Mouse (Mus musculus): Measurements from ENCODE around the gene Micu2.

The Micu2 gene

DNA sequence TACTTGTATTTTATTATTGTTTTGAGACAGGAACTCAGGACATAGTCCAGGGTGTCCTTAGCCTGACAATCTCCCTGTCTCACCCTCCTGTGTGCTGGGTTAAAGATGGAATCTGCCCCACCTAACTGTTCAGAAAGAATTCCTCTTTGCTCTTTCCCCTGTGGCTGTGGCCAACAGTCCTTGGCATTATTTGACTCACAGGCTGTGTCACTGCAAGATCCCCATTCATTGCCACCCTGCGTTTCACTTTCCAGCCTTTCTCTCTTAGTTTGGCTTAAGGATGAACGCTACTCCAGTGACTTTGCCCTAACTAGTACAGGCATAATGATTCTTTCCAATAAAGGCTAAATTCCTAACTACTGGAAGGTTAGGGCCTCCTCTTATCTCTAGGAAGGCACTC is 104.7 kb downstream of the Micu2 start:
- no peak for DNase-seq (ENCODE audit: low spot score in 2 of 2)

DNA sequence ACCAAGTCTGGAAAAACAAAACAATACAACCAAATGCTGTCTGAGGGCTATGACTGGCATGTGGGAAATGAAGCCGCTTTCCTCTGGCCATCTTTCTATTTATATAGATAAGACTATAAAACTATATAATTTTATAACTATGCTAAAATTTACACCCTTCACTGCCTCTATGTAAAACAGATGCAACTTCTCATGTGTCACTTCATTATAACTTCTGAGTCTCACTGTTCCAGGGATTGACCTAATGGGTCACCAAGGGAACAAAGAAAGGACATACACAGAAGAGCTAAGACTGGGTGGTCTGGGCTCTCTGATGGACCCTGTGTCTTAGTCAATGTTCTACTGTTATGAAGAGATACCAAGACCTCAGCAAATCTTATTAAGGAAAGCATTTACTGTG is 106.1 kb downstream of the Micu2 start:
- no peak for DNase-seq (ENCODE audit: low spot score in 2 of 2)

DNA sequence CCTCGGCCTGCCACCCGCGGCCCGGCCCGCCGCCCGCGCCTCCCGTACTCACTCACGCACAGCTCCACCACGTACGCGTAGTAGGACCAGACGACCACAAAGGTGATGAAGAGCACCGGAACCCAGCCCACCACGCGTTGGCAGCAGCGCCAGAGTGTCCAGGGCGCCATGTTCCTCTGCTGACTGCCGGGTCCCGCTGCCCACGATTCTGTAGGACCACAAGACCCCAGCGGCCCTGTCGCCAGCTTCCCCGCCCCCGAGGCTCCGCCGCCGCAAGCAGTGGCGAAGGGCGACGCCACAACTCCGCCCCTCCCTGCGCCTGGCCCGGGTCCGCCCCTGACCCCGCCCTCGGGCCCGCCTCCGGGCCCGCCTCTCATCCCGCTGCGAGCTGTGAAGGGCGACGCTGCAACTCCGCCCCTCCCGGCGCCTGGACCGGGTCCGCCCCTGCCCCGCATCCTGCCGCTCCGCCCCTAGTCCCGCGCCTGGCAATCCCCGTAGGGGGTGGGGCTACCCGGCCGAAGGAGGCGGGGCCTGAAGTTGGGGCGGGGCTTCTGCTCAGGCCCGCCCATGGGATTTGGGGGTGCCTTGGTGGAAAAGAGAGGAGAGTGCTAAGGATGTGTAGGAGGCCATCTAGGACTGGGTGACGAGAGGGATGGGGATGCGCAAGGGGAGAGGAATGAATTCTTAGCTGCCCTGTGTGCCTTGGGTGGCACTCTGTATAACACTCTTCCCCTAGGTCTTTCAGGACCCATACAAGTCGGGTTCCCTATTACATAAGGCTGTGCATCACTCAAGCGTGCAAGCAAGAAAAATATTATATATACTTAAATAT is 108.8 kb downstream of the Micu2 start, which contains the start of gene Zdhhc20:
Zdhhc20 (minus strand) TSS at position 266 of the 832 bp plus-strand sequence.
- peak; percentile 93 to 94 for DNase-seq (ENCODE audit: low spot score in 2 of 2)

DNA sequence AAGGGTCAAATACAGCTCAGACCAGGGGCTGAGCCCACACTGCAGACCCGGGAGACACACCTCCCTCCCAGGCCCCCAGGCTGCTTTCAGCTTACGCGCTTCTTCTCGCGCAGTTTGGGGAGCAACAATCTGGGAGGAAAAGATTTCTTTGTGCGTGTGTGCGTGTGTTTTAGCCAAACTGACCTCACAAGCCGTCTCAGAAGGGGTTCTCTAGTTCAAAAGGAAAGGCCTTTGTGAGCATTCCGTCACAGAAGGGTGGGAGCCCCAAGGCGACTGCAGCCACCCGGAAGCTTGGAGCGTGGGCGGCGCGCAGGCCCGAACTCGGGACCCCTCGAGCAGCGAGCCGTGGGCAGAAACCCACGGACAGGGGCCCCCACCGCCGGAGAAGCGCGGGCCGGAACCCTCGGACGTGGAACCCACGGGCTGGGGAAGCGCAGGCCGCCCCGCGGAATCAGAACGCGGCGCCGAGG is 109.5 kb downstream of the Micu2 start:
- peak in 1 of 2 experiments; percentile 50 for DNase-seq (ENCODE audit: low spot score in 2 of 2)

DNA sequence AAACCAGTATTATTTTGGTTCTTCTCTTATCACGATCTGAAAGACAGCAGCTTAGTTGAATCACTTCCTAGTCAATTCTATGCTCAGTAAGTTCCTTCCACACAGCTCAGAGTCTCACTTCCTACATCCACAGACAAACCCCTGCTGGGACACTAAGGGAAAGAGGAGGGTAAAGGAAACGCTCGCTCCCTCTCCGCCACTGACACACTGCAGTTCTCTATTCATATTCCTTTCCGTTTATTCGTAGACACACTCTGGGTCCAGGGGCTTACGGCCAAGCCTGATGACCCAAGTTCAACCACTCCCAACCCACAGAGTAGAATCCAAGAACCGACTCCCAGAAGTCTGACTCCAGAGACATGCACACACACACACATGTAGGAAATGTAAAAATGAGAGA is 111.9 kb downstream of the Micu2 start:
- no peak for DNase-seq (ENCODE audit: low spot score in 2 of 2)

DNA sequence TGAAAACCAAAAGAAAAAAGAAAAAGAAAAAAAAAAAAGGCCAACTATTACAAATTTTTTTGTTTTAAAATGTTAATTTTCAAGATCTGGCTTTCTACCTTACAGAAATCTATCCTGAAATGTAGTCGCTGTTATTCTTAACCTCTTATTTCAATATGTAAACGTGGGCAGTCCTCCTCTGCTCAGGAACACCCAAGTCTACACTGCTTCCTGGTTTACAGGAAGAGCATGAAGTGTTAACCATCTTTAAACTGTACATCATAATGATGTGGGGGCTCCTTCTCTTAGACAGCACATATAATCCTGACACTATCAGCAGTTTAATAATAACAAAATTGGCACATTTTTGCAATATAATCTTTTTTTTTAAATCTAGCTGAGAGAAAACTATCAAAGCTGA is 113.0 kb downstream of the Micu2 start:
- DNase-seq (ENCODE audit: low spot score in 2 of 2) = no peak

DNA sequence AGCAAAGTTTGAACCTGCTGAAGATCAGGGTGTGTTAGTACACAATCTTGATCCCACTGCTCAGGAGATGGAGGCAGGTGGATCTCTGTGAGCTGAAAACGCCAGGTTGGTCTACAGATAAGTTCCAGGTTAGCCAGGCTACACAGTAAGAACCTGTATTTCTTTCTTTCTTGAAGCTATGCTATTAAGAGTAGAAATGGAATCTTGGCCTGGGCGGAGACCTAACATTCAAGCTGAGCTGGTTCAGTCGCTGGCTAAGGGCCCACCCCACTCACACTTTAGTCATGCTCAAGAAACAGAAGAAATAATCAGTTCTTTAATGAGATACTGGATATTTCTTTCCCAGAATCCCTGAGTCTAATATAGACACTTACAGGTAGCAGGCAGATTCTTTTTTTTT is 115.7 kb downstream of the Micu2 start:
- DNase-seq (ENCODE audit: low spot score in 2 of 2) = no peak

DNA sequence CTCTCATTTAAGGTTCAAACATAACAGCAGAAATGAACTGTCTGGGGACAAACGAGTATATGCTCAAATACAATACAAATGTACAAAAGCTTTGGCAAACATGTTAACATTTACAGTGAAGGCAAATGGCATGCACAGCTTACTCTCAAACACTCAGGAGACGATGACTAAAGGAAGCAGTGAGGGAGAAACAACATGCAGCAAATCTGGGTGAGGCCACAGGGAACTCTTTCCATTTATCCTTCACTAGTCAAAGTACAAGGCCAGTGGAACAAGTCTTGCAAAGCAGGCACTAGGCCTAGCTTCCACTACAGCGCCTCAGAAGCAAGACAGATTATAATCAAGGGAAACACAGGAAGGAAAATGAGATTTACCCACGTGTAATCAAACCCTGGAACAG is 116.3 kb downstream of the Micu2 start:
- DNase-seq (ENCODE audit: low spot score in 2 of 2) = no peak

DNA sequence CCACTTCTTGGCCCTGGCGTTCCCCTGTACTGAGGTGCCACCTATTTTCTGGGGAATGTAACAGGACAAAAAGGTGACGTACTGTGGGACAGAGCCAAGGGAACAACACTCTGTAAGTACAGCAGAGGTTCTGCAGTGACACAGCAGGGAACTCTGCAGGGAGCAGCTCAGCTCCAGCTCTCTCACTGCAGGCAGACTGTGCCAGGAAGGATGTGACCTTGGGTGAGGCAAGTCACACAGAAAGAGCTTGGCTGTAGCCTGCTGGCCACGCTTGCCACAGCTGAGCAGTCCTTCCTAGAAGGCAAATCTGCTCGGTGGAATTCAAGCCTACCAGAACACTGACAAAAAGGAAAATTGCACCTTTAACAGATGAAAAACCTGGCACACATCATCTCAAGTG is 117.3 kb downstream of the Micu2 start:
- peak; percentile 12 to 16 for DNase-seq (ENCODE audit: low spot score in 2 of 2)

DNA sequence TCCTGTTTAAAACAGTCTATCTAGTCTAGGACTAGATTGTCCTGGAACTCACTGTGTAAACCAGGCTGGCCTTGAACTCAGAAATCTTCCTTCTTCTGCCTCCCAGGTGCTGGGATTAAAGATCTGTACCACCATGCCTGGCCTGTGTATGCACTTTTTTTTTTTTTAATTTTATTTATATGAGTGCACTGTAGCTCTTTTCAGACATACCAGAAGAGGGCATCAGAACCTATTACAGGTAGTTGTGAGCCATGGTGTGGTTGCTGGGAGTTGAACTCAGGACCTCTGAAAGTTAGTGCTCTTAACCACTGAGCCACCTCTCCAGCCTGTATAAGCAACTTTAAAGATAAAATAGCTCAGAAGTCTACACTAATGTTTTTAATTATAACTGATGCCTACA is 118.0 kb downstream of the Micu2 start:
- no peak for DNase-seq (ENCODE audit: low spot score in 2 of 2)

DNA sequence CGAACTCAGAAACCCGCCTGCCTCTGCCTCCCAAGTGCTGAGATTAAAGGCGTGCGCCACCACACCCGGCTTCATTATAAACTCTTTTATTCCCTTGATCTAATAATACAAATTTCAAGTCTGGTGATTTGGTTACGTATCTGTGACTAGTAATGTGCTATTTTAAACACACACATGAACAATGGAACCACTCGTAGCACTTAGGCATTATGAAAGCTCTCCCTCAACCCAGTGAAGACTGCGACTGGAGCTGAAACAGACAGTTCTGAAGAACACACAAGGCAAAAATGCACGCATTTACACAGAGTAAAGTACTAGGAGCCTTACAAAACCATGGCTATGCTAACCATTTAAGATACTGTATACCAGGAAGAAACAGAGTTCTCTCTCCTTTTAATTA is 121.1 kb downstream of the Micu2 start:
- DNase-seq (ENCODE audit: low spot score in 2 of 2) = no peak

DNA sequence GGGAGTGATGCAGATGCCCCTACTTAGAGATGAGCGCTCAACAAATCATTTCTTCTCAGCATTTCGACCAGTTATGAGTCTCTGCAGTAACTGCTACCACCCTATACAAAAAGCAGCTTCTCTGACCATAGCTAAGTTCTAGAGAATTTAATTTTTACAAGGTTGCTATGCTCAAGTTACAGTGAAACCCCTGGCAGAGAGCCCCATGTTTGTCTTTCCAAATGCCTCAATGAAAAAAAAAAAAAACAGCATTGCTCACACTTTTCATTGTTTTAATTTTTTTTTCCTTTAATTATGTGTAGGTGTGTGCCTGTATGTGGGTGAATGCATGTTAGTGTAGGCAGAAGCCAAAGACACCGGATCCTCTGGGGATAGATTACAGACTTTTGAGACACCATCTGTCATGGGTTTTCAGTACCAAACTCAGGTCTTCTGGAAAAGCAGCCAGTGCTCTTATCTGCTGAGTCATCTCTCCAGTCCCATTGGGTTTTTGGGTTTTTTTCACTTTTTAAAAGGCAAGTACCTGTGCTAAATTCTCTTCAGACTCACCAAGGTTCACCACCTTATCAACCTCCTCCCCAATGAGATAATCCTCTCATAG is 132.3 kb downstream of the Micu2 start:
- no peak for DNase-seq (ENCODE audit: low spot score in 2 of 2)
